Mouse (Mus musculus): ENCODE measurements at regions not wholly inside any gene's neighbourhood (a gene's known extent, or its start where the extent isn't known, plus 50 kb on each side); places are given as distances from the start of the nearest gene placed in this dataset.

DNA sequence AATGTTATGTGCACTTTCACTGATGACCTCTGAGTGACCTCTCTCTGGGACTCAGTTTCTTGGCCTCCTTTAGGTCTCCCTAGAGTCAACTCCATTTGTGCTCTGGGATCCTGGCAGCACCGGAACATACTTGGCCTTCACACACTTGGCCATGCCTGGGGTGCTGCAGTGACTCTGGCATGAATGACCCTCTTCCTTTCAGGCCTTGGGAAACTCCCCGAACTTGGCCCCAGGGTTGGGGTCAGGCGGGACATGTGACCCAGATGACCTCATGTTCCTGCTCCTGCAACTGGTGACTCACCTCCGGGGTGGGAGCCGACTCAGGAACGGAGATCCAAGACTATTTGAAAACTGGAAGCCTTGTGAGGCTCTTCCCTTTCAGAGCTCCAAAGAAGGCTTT, 159.2 kb downstream of the Cyp26b1 start:
- no peak for DNase-seq

- no peak for DNase-seq
Observed at GRCm38 (mm10) chr6:84431622-84431955, 162.1 kb downstream of the Cyp26b1 start.

- no peak for DNase-seq
Observed at GRCm38 (mm10) chr6:84430925-84431621, 162.6 kb downstream of the Cyp26b1 start.

- no peak for DNase-seq
Observed at GRCm38 (mm10) chr6:84430146-84430545, 163.6 kb downstream of the Cyp26b1 start.

GRCm38 (mm10) chr6:84429247-84429646, 164.5 kb downstream of the Cyp26b1 start:
- DNase-seq, result no peak

DNA sequence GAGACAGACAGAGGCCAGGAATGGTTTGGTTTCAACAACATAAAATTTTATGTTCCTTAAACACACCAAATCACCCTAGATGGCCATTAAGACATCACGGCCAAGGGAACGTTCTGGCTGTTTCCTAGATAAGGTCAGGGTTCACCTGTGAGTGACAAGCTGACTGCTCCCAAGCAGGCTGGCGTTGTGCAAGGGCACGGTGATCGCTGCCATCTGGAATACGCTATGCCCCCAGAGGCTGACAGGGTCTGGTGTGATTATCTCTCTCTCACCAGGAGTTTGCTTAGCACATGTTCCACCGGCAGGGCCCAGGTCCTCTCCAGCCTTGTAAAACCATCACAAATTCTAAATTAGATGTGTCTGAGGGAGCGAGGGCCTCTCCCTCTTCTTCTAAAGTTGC, 167.0 kb downstream of the Cyp26b1 start:
- DNase-seq, result no peak

- DNase-seq, result peak; percentile 11 to 13
Observed at GRCm38 (mm10) chr6:84425823-84426222, 167.9 kb downstream of the Cyp26b1 start.

DNA sequence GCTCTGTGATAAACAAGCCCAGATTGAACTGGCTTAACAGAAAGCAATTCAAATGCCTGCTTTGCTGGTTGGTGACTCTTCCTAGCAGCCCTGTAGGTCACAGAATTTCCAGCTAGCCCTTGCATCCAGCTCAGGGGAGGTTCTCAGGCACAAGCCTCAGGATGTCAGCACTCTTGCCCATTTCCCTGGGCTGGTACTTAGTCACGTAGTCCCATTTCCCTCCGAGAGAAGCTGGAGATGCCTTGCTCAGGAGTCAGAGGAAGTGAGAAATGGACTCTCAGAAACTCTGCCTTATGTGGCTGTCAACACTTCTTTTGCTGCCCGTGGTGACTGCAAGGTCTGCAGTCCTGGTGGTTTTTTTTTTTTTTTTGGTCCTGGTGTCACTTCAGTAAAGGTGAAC, 170.8 kb downstream of the Cyp26b1 start:
- no peak for DNase-seq

DNA sequence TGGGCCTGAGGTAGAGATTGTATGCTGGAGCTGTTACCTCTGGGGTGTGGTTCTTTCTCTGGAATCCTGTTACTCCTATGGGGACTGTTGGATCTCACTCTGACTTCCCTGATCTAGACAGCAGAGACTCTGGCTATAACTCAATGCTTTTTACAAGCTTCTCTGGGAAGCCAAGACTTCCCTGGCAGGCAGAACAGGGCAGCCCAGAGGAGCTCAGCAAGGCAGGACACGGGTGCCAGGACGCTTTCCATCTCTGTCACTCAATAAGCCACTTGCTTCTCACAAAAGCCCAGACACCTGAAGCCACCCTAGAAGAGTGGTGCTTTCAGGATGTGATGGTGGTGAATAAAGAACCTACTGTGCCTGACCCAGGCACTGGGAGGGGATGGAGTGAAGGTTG, 174.0 kb downstream of the Cyp26b1 start:
- DNase-seq, result no peak

DNA sequence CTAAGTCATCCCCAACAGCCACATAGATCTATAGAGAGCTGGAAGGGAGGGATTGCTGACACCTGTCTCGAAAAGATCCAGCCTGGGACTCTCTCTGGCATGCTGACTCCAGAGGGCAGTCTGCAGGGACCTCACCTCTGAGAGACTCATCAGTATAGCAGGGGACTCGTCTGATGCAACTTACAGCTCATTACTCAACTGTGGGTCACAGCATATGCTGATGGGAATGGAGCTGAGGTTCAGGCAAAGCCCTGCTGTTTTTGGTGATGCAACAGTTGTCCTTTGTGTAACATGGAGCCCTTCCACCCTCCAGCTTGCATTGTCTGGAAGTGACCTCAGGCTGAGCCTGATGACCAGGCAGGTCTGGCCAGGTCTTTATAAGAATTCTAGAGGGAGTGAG, 174.4 kb downstream of the Cyp26b1 start:
- DNase-seq, result no peak

- no peak for DNase-seq
Observed at GRCm38 (mm10) chr6:84416992-84417636, 176.6 kb downstream of the Cyp26b1 start.

DNA sequence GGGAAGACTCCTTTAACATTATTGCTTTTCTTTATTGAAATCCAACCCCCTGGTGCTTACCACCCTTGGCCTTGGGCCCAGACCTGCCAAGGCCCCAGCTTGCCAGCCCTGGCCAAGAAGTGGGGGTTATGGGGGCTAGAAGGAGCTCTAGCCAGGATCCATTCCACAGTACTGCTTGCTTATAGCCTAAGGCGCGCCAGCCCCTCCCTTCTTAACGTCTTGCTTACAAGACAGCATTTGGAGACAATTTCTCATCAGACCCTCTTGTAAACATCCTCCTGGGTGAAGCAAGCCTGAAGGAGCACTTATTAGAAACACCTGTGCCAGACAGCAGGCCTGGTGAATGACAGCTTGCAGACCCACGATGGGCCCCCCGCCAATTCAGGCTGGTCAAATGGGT, 179.3 kb downstream of the Cyp26b1 start:
- no peak for DNase-seq

DNA sequence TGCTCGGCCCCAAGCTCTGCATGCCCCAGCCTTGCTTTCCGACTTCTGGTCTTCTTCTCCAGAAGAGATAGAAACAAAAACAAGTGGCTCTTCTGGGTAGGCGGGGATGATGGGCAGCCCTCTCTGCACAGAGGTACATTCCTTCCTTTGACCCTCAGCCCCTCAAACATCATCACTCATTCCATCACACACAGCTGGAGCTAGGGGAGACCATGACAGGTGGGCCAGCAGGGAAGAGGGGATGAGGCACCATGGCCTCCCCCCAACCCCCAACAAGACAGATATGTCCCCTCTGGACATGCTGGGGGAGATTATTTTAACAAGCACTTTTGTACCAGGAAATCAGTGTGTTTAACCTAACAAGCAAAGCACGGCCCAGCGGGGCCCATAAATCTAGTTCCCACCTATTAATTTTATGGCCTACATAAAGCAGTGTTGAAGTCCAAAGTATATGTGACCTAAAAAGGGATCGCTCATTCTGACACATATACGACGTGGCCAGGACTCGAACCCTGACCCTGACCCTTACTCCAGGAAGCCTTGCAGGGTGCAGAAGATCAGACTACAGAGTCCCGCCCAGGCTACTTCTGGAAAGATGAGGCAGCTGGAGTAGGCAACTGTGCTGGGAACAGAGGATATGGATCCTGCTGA, 183.7 kb downstream of the Cyp26b1 start:
- DNase-seq, result no peak

GRCm38 (mm10) chr6:84408513-84408912, 185.2 kb downstream of the Cyp26b1 start:
- DNase-seq, result no peak

- peak; percentile 13 to 45 for DNase-seq
Observed at GRCm38 (mm10) chr6:84407773-84408172, 185.9 kb downstream of the Cyp26b1 start.

DNA sequence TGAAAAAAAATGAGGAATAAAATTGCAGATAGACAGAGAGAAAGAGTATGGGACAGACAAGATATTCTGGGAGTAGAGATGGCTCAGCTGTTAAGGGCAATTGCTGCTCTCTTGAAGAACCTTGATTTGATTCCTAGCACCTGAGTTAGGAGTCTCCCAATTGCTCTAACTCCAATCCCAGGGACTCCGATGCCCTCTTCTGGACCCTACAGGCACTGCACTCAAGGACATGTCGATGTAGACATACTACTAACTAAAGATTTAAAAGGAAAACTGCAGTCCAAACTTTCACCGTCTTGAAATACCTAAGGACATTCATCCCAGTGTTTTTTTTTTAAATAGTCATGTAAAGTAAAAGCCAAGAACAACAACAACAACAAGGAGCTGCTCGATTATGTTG, 189.0 kb downstream of the Cyp26b1 start:
- peak in 1 of 2 experiments; percentile 21 for DNase-seq

- DNase-seq, result no peak
Observed at GRCm38 (mm10) chr6:84402431-84402830, 191.3 kb downstream of the Cyp26b1 start.

DNA sequence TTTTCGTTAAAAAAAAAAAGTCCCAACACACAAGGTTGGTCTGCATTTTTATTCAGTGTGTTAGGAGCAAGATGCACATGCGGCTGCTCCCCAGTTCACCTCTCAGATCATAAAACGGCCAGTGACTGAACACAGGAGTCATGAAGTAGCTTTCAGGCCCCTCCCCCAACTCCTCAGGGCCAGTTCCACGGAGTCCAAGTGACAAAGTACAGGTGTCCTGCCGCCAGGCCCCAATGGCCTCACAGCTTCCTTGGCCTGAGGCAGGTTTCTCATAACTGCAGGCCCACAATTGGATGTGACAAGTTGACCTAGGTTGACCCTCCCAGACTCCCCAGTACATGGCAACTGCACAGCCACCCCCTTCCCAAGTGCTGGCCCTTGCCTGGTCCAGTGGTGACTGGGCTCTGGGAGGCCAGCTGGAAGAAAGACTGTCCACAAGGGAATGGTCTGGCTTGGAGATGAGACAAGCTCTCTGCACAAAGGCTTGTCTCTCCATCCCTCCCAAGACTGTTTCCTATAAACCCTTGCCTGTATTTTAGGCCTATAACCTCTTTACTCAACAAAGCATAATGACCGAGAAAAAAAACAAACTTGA, 199.1 kb downstream of the Cyp26b1 start:
- DNase-seq, result peak in 1 of 2 experiments; percentile 7

GRCm38 (mm10) chr6:84393519-84394231, 200.0 kb downstream of the Cyp26b1 start:
- DNase-seq, result no peak

GRCm38 (mm10) chr6:84392752-84393511, 200.8 kb downstream of the Cyp26b1 start:
- no peak for DNase-seq

- no peak for DNase-seq
Observed at GRCm38 (mm10) chr6:84391016-84391415, 202.7 kb downstream of the Cyp26b1 start.

GRCm38 (mm10) chr6:84385696-84386095, 208.0 kb downstream of the Cyp26b1 start:
- peak; percentile 17 to 27 for DNase-seq

All from kidney, adult 8-10 months (tissue).